Mouse (Mus musculus): ENCODE measurements around the gene Ascc2. TPM values are rescaled to one million over a fixed set of nuclear protein-coding genes. Genes with fewer than 3 reads are reported as not detected.

The Ascc2 gene
- polyA plus RNA-seq, 1 experiment from 2014 or later, result 40.1 TPM

- H3K27ac ChIP-seq, result no peak overlapping the region
- H3K27me3 ChIP-seq, result no peaks in the 10 kb centered on the region
- no peak overlapping the region for H3K9ac ChIP-seq
- H3K4me2 ChIP-seq (replicated peaks), result no peak overlapping the region
- WGBS, result 53% methylated on average over 7 of the region's 7 CpGs
- no peaks in the 10 kb centered on the region for H3K9me3 ChIP-seq
- ATAC-seq (ENCODE audit: insufficient number of reproducible peaks, insufficient read depth, low FRiP score, low TSS enrichment), result no peak
- H3K4me3 ChIP-seq, result no peak overlapping the region
- peaks cover 7% of the 10 kb centered on the region; the same call in 1 of the 2 replicates for H3K4me1 ChIP-seq
- no peaks in the 10 kb centered on the region for H3K36me3 ChIP-seq
Observed at GRCm38 (mm10) chr11:4605414-4605813, 32.1 kb upstream of the Ascc2 start.

GRCm38 (mm10) chr11:4606541-4606940, 31.0 kb upstream of the Ascc2 start:
- ATAC-seq (ENCODE audit: insufficient number of reproducible peaks, insufficient read depth, low FRiP score, low TSS enrichment), result no peak
- H3K4me3 ChIP-seq, result no peak overlapping the region
- H3K27ac ChIP-seq, result no peak overlapping the region
- H3K9me3 ChIP-seq, result no peaks in the 10 kb centered on the region
- H3K9ac ChIP-seq, result no peak overlapping the region
- H3K4me1 ChIP-seq, result peaks cover 7% of the 10 kb centered on the region; the same call in 1 of the 2 replicates
- 69% methylated on average over 1 of the region's 1 CpGs for WGBS
- no peaks in the 10 kb centered on the region for H3K36me3 ChIP-seq
- no peaks in the 10 kb centered on the region for H3K27me3 ChIP-seq
- no peak overlapping the region for H3K4me2 ChIP-seq (replicated peaks)

GRCm38 (mm10) chr11:4611904-4612303, 25.6 kb upstream of the Ascc2 start:
- no peak overlapping the region for H3K27ac ChIP-seq
- H3K4me1 ChIP-seq, result no peaks in the 10 kb centered on the region
- WGBS, result 72% methylated on average over 2 of the region's 2 CpGs
- no peaks in the 10 kb centered on the region for H3K9me3 ChIP-seq
- no peaks in the 10 kb centered on the region for H3K36me3 ChIP-seq
- no peak overlapping the region for H3K4me2 ChIP-seq (replicated peaks)
- H3K4me3 ChIP-seq, result no peak overlapping the region
- no peak for ATAC-seq (ENCODE audit: insufficient number of reproducible peaks, insufficient read depth, low FRiP score, low TSS enrichment)
- H3K9ac ChIP-seq, result no peak overlapping the region
- H3K27me3 ChIP-seq, result no peaks in the 10 kb centered on the region

- 82% methylated on average over 16 of the region's 16 CpGs for WGBS
- no peak for ATAC-seq (ENCODE audit: insufficient number of reproducible peaks, insufficient read depth, low FRiP score, low TSS enrichment)
- H3K36me3 ChIP-seq, result no peaks in the 10 kb centered on the region
Observed at GRCm38 (mm10) chr11:4620017-4620485, 17.5 kb upstream of the Ascc2 start, which contains the start of gene Gm11032. TSS of gene Gm11032 (plus strand) at chr11:4620067.

GRCm38 (mm10) chr11:4620501-4621108, 16.9 kb upstream of the Ascc2 start:
- H3K27ac ChIP-seq, result no peak overlapping the region
- no peak overlapping the region for H3K9ac ChIP-seq
- H3K4me2 ChIP-seq (replicated peaks), result no peak overlapping the region
- H3K9me3 ChIP-seq, result no peaks in the 10 kb centered on the region
- 61% methylated on average over 13 of the region's 13 CpGs for WGBS
- no peak overlapping the region for H3K4me3 ChIP-seq
- ATAC-seq (ENCODE audit: insufficient number of reproducible peaks, insufficient read depth, low FRiP score, low TSS enrichment), result no peak
- H3K36me3 ChIP-seq, result no peaks in the 10 kb centered on the region
- no peaks in the 10 kb centered on the region for H3K27me3 ChIP-seq
- H3K4me1 ChIP-seq, result no peaks in the 10 kb centered on the region

More at GRCm38 (mm10) chr11:4620017-4620485, 17.5 kb upstream of the Ascc2 start, which contains the start of gene Gm11032:
- no peaks in the 10 kb centered on the region for H3K4me1 ChIP-seq
- no peak within 1 kb of the TSS for H3K27ac ChIP-seq
- H3K9me3 ChIP-seq, result no peaks in the 10 kb centered on the region
- no peak within 1 kb of the TSS for H3K4me2 ChIP-seq (replicated peaks)
- no peaks in the 10 kb centered on the region for H3K27me3 ChIP-seq
- no peak within 1 kb of the TSS for H3K9ac ChIP-seq
- H3K4me3 ChIP-seq, result no peak within 1 kb of the TSS

GRCm38 (mm10) chr11:4621866-4622265, 15.7 kb upstream of the Ascc2 start:
- H3K4me1 ChIP-seq, result no peaks in the 10 kb centered on the region
- H3K9ac ChIP-seq, result no peak overlapping the region
- H3K4me3 ChIP-seq, result no peak overlapping the region
- ATAC-seq (ENCODE audit: insufficient number of reproducible peaks, insufficient read depth, low FRiP score, low TSS enrichment), result no peak
- 68% methylated on average over 4 of the region's 4 CpGs for WGBS
- no peaks in the 10 kb centered on the region for H3K27me3 ChIP-seq
- no peaks in the 10 kb centered on the region for H3K36me3 ChIP-seq
- no peak overlapping the region for H3K4me2 ChIP-seq (replicated peaks)
- no peak overlapping the region for H3K27ac ChIP-seq
- H3K9me3 ChIP-seq, result no peaks in the 10 kb centered on the region

- WGBS, result 75% methylated on average over 7 of the region's 7 CpGs
- H3K27me3 ChIP-seq, result no peaks in the 10 kb centered on the region
Observed at GRCm38 (mm10) chr11:4622442-4622986, 15.0 kb upstream of the Ascc2 start.

GRCm38 (mm10) chr11:4622997-4623396, 14.6 kb upstream of the Ascc2 start:
- Histone ChIP-seq H3K27me3 (no peaks in the 10 kb centered on the region), H3K4me1 (no peaks in the 10 kb centered on the region), H3K36me3 (no peaks in the 10 kb centered on the region), H3K27ac (no peak overlapping the region), H3K9ac (no peak overlapping the region), H3K4me2 (replicated peaks) (no peak overlapping the region), H3K9me3 (no peaks in the 10 kb centered on the region), H3K4me3 (no peak overlapping the region)
- 60% methylated on average over 5 of the region's 5 CpGs for WGBS
- ATAC-seq (ENCODE audit: insufficient number of reproducible peaks, insufficient read depth, low FRiP score, low TSS enrichment), result no peak

More at GRCm38 (mm10) chr11:4622442-4622986, 15.0 kb upstream of the Ascc2 start:
- ATAC-seq (ENCODE audit: insufficient number of reproducible peaks, insufficient read depth, low FRiP score, low TSS enrichment), result no peak
- Histone ChIP-seq H3K4me1 (no peaks in the 10 kb centered on the region), H3K27ac (no peak overlapping the region), H3K9ac (no peak overlapping the region), H3K9me3 (no peaks in the 10 kb centered on the region), H3K4me3 (no peak overlapping the region), H3K4me2 (replicated peaks) (no peak overlapping the region), H3K36me3 (no peaks in the 10 kb centered on the region)

- no peak for ATAC-seq (ENCODE audit: insufficient number of reproducible peaks, insufficient read depth, low FRiP score, low TSS enrichment)
- Histone ChIP-seq H3K9ac (no peak overlapping the region), H3K27ac (no peak overlapping the region), H3K4me1 (peaks cover 10% of the 10 kb centered on the region; the same call in 1 of the 2 replicates), H3K4me3 (no peak overlapping the region), H3K27me3 (no peaks in the 10 kb centered on the region), H3K4me2 (replicated peaks) (no peak overlapping the region), H3K36me3 (no peaks in the 10 kb centered on the region), H3K9me3 (no peaks in the 10 kb centered on the region)
- WGBS, result 73% methylated on average over 7 of the region's 7 CpGs
Observed at GRCm38 (mm10) chr11:4625931-4626330, 11.6 kb upstream of the Ascc2 start.

- ATAC-seq (ENCODE audit: insufficient number of reproducible peaks, insufficient read depth, low FRiP score, low TSS enrichment), result no peak
- H3K9me3 ChIP-seq, result no peaks in the 10 kb centered on the region
- 80% methylated on average over 7 of the region's 7 CpGs for WGBS
Observed at GRCm38 (mm10) chr11:4627636-4628035, 9.9 kb upstream of the Ascc2 start.

GRCm38 (mm10) chr11:4629861-4630280, 7.7 kb upstream of the Ascc2 start:
- 15% methylated on average over 8 of the region's 8 CpGs for WGBS
- H3K27ac ChIP-seq, result peak overlapping the region; percentile 8; the same call in 1 of the 2 replicates

More at GRCm38 (mm10) chr11:4627636-4628035, 9.9 kb upstream of the Ascc2 start:
- Histone ChIP-seq H3K4me3 (no peak overlapping the region), H3K9ac (no peak overlapping the region), H3K4me2 (replicated peaks) (no peak overlapping the region), H3K27me3 (no peaks in the 10 kb centered on the region), H3K27ac (no peak overlapping the region), H3K4me1 (peaks cover 10% of the 10 kb centered on the region; the same call in 1 of the 2 replicates), H3K36me3 (no peaks in the 10 kb centered on the region)

GRCm38 (mm10) chr11:4633420-4633819, 4.1 kb upstream of the Ascc2 start:
- no peak overlapping the region for H3K4me2 ChIP-seq (replicated peaks)
- peaks cover 14% of the 10 kb centered on the region for H3K4me1 ChIP-seq
- ATAC-seq (ENCODE audit: insufficient number of reproducible peaks, insufficient read depth, low FRiP score, low TSS enrichment), result no peak
- 50% methylated on average over 2 of the region's 2 CpGs for WGBS
- H3K4me3 ChIP-seq, result no peak overlapping the region
- no peaks in the 10 kb centered on the region for H3K9me3 ChIP-seq
- H3K36me3 ChIP-seq, result no peaks in the 10 kb centered on the region
- H3K27me3 ChIP-seq, result no peaks in the 10 kb centered on the region
- H3K27ac ChIP-seq, result no peak overlapping the region
- H3K9ac ChIP-seq, result no peak overlapping the region

More at GRCm38 (mm10) chr11:4629861-4630280, 7.7 kb upstream of the Ascc2 start:
- H3K4me2 ChIP-seq (replicated peaks), result no peak overlapping the region
- no peaks in the 10 kb centered on the region for H3K36me3 ChIP-seq
- no peak overlapping the region for H3K4me3 ChIP-seq
- peaks cover 10% of the 10 kb centered on the region; the same call in 1 of the 2 replicates for H3K4me1 ChIP-seq
- H3K9me3 ChIP-seq, result no peaks in the 10 kb centered on the region
- H3K9ac ChIP-seq, result no peak overlapping the region
- no peaks in the 10 kb centered on the region for H3K27me3 ChIP-seq
- no peak for ATAC-seq (ENCODE audit: insufficient number of reproducible peaks, insufficient read depth, low FRiP score, low TSS enrichment)

All from embryonic facial prominence, embryonic 12.5 days (tissue).